Mouse (Mus musculus) spleen, adult 2 months (tissue): ENCODE measurements around the gene Crkl. TPM values are rescaled to one million over a fixed set of nuclear protein-coding genes. Genes with fewer than 3 reads are reported as not detected.

Experiments used
- DNase-seq, 2 experiments: peaks; one replicate each; pipeline versions ENCODE4 v3.0.0 to v3.0.0-alpha.2; 2012 to 2021; ENCODE audit warnings: low spot score in 2 of 2, low read depth in 1 of 2
- H3K27ac ChIP-seq: fragments of 200-500 bp; 2 replicates; pipeline ENCODE4 v1.5.1; 2012; ENCODE audit warnings: low read length, inconsistent platforms; ENCODE audit not compliant: insufficient read depth
- H3K27me3 ChIP-seq: fragments of 200-500 bp; 2 replicates; pipeline ENCODE4 v1.6.1; 2012; ENCODE audit warnings: mild to moderate bottlenecking, moderate library complexity, low read length, inconsistent platforms; ENCODE audit not compliant: control insufficient read depth, insufficient read depth
- H3K36me3 ChIP-seq: fragments of 200-500 bp; 2 replicates; pipeline ENCODE4 v1.6.1; 2012; ENCODE audit warnings: mild to moderate bottlenecking, low read length, inconsistent platforms; ENCODE audit not compliant: control insufficient read depth, insufficient read depth
- H3K4me1 ChIP-seq: fragments of 200-500 bp; 2 replicates; pipeline ENCODE4 v1.6.1; 2011; ENCODE audit warnings: inconsistent platforms; ENCODE audit not compliant: control insufficient read depth, insufficient read depth, insufficient read length
- H3K4me3 ChIP-seq: fragments of 200-500 bp; 2 replicates; pipeline ENCODE4 v1.5.1; 2011; ENCODE audit warnings: mild to moderate bottlenecking, inconsistent platforms; ENCODE audit not compliant: insufficient read depth, insufficient read length; ENCODE audit errors: extremely low read depth
- CTCF ChIP-seq: fragments of 200-500 bp; IDR thresholded peaks from 2 replicates; pipeline ENCODE4 v1.5.1; 2011; ENCODE audit warnings: mild to moderate bottlenecking, inconsistent platforms; ENCODE audit not compliant: insufficient read depth, insufficient read length, insufficient replicate concordance; ENCODE audit errors: extremely low read depth
- POLR2A ChIP-seq: fragments of 200-500 bp; IDR thresholded peaks from 2 replicates; pipeline ENCODE4 v1.6.1; 2011; ENCODE audit warnings: low read depth, low read length, inconsistent platforms
- WGBS: fragments of 180-500 bp; shearing (Covaris S2); methylation state at CpG from one replicate; pipeline ENCODE4 v1.1.7; 2018; 5-methylcytosine and 5-hydroxymethylcytosine counted together
- polyA plus RNA-seq: library from polyadenylated mRNA; depleted of rRNA; stranded (reverse); fragments of >200 nt; gene quantifications from 2 replicates; pipeline ENCODE4 v1.2.3, GENCODE M21; 2012; rRNA removed

Crkl gene
- polyA plus RNA-seq, result 50.5 and 67.7 TPM in 2 replicates

- peaks cover 2% of the 10 kb centered on the region for H3K4me1 ChIP-seq
- WGBS, result under 1% methylated on average over 63 of the region's 63 CpGs
- DNase-seq, result peak; percentile 90 to 97
- H3K36me3 ChIP-seq, result no peaks in the 10 kb centered on the region
- H3K4me3 ChIP-seq, result peak within 1 kb of the TSS; percentile 87
- H3K27me3 ChIP-seq, result no peaks in the 10 kb centered on the region
- TF ChIP-seq POLR2A (peak; percentile 62), CTCF (no peak)
- H3K27ac ChIP-seq, result peak within 1 kb of the TSS; percentile 87
Measured at GRCm38 (mm10) chr16:17451541-17452372, at the start of gene Crkl. Crkl (plus strand) TSS chr16:17451987.

- TF ChIP-seq CTCF (peak; percentile 15; the same call in 1 of the 2 replicates), POLR2A (no peak)
- 82% methylated on average over 1 of the region's 1 CpGs for WGBS
- Histone ChIP-seq H3K36me3 (no peaks in the 10 kb centered on the region), H3K27me3 (no peaks in the 10 kb centered on the region), H3K4me3 (no peak overlapping the region), H3K27ac (no peak overlapping the region), H3K4me1 (no peaks in the 10 kb centered on the region; the same call in 1 of the 2 replicates)
- DNase-seq, result peak; percentile 47 to 55
Measured at GRCm38 (mm10) chr16:17402855-17403254, 48.9 kb upstream of the Crkl start.

- under 1% methylated on average over 22 of the region's 22 CpGs for WGBS
- H3K27me3 ChIP-seq, result no peaks in the 10 kb centered on the region
- peak in 1 of 2 experiments; percentile 58 for DNase-seq
- peak overlapping the region; percentile 88 for H3K27ac ChIP-seq
- TF ChIP-seq CTCF (no peak), POLR2A (no peak)
- peak overlapping the region; percentile 98 for H3K4me3 ChIP-seq
- H3K36me3 ChIP-seq, result no peaks in the 10 kb centered on the region
- peaks cover 11% of the 10 kb centered on the region; the same call in 1 of the 2 replicates for H3K4me1 ChIP-seq
Measured at GRCm38 (mm10) chr16:17405271-17405696, 46.5 kb upstream of the Crkl start.

GRCm38 (mm10) chr16:17405736-17406443, 45.9 kb upstream of the Crkl start, which contains the start of the genes Snap29 and Pi4ka:
Snap29 (plus strand) TSS chr16:17405986.
Pi4ka (minus strand) TSS chr16:17406314.
- Histone ChIP-seq H3K36me3 (no peaks in the 10 kb centered on the region), H3K4me3 (peak within 1 kb of the TSS; percentile 98), H3K27ac (peak within 1 kb of the TSS; percentile 94), H3K4me1 (peaks cover 12% of the 10 kb centered on the region; the same call in 1 of the 2 replicates), H3K27me3 (no peaks in the 10 kb centered on the region)
- TF ChIP-seq POLR2A (no peak), CTCF (no peak)
- DNase-seq, result peak; percentile 97 to 100
- WGBS, result under 1% methylated on average over 68 of the region's 69 CpGs

GRCm38 (mm10) chr16:17406512-17407231, 45.1 kb upstream of the Crkl start:
- DNase-seq, result peak; percentile 20 to 38
- WGBS, result 23% methylated on average over 9 of the region's 9 CpGs

GRCm38 (mm10) chr16:17409046-17409445, 42.7 kb upstream of the Crkl start:
- H3K27ac ChIP-seq, result peak overlapping the region; percentile 78
- 54% methylated on average over 2 of the region's 2 CpGs for WGBS

More at GRCm38 (mm10) chr16:17406512-17407231, 45.1 kb upstream of the Crkl start:
- TF ChIP-seq POLR2A (0 out of 2 replicates have a peak, but pooled peaks have one; percentile 13), CTCF (no peak)
- peak overlapping the region; percentile 88 for H3K4me3 ChIP-seq
- no peaks in the 10 kb centered on the region for H3K36me3 ChIP-seq
- H3K27ac ChIP-seq, result peak overlapping the region; percentile 94
- no peaks in the 10 kb centered on the region for H3K27me3 ChIP-seq
- H3K4me1 ChIP-seq, result peaks cover 12% of the 10 kb centered on the region; the same call in 1 of the 2 replicates

More at GRCm38 (mm10) chr16:17409046-17409445, 42.7 kb upstream of the Crkl start:
- DNase-seq, result peak; percentile 47 to 58
- Histone ChIP-seq H3K27me3 (no peaks in the 10 kb centered on the region), H3K4me3 (no peak overlapping the region), H3K4me1 (peaks cover 12% of the 10 kb centered on the region; the same call in 1 of the 2 replicates), H3K36me3 (no peaks in the 10 kb centered on the region)
- no peak for TF ChIP-seq POLR2A
- no peak for TF ChIP-seq CTCF
